Mouse (Mus musculus) embryonic facial prominence, embryonic 14.5 days (tissue): ENCODE results near the gene Lrch1. TPM values are rescaled to one million over a fixed set of nuclear protein-coding genes. Genes with fewer than 3 reads are reported as not detected.
A peak's percentile ranks its signal among the peaks of the same experiment; 100 is the strongest.

Experiments used
- ATAC-seq: fragments of 200-750 bp; cut with Nextera tagmentation; 2 replicates; pipeline ENCODE4 v1.8.0; 2017; ENCODE audit warnings: low read depth, moderate number of reproducible peaks, moderate TSS enrichment
- DNase-seq: peaks from one replicate; pipeline ENCODE4 v3.0.0-alpha.2; 2015; ENCODE audit warnings: low spot score
- H3K27ac ChIP-seq: fragments of 300-500 bp; sonication (generic); replicated peaks from 2 replicates; pipeline ENCODE4 v1.5.1; 2014; ENCODE audit warnings: low read depth, mild to moderate bottlenecking, low read length, moderate library complexity
- H3K27me3 ChIP-seq: fragments of 300-500 bp; sonication (generic); replicated peaks from 2 replicates; pipeline ENCODE4 v1.6.1; 2014; ENCODE audit warnings: low read length; ENCODE audit not compliant: control insufficient read depth, insufficient read depth
- H3K36me3 ChIP-seq: fragments of 300-500 bp; sonication (generic); 2 replicates; pipeline ENCODE4 v1.6.1; 2014; ENCODE audit warnings: low read length, mixed read lengths; ENCODE audit not compliant: control insufficient read depth, insufficient read depth
- H3K4me1 ChIP-seq: fragments of 300-500 bp; sonication (generic); 2 replicates; pipeline ENCODE4 v1.6.1; 2014; ENCODE audit warnings: antibody characterized with exemption, low read length; ENCODE audit not compliant: control insufficient read depth, insufficient read depth
- H3K4me2 ChIP-seq: fragments of 300-500 bp; sonication (generic); 2 replicates; pipeline ENCODE4 v1.6.1; 2014; ENCODE audit warnings: low read depth, mild to moderate bottlenecking, low read length, moderate library complexity, mixed read lengths
- H3K4me3 ChIP-seq: fragments of 300-500 bp; sonication (generic); 2 replicates; pipeline ENCODE4 v1.5.1; 2014; ENCODE audit warnings: low read depth, mild to moderate bottlenecking, low read length
- H3K9ac ChIP-seq: fragments of 300-500 bp; sonication (generic); 2 replicates; pipeline ENCODE4 v1.6.1; 2014; ENCODE audit warnings: low read depth, mild to moderate bottlenecking, low read length, moderate library complexity, mixed read lengths
- H3K9me3 ChIP-seq: fragments of 300-500 bp; sonication (generic); 2 replicates; pipeline ENCODE4 v1.6.1; 2016; ENCODE audit warnings: low read length; ENCODE audit not compliant: control insufficient read depth
- WGBS: fragments of 180-500 bp; shearing (Covaris S2); extraction: QIAGEN DNeasy Blood & Tissue Kit; methylation state at CpG from one replicate; pipeline ENCODE4 v1.1.7; 2014; 5-methylcytosine and 5-hydroxymethylcytosine counted together
- polyA plus RNA-seq: library from polyadenylated mRNA; unstranded; fragments of >200 nt; fragmentation: Nextera tagmentation; extraction: Ambion mirVana; gene quantifications from 2 replicates; pipeline ENCODE4 v1.2.1, GENCODE M21; 2014

Gene Lrch1
- polyA plus RNA-seq, 1 experiment from 2014 or later = 15.6 TPM

DNA sequence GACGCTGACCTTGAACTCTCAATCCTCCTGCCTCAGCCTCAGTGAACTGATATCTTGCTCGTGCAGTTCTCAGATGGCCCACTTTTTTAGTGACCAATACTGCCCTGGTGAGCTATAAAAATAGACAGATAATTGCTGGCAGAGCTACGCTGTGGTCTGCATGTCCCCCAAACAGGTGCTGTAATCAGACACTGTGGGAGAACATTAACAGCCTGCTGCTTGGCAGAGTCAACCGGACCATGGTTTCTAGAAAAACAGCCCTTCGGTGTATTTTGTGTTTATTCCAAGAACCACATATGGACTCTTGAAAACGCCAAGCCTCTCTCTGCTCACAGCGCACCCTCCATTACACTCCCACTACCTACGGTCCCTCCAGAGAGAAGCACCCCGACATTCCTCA lies 26.2 kb downstream of the Lrch1 start:
- no peak overlapping the region; the same call in 1 of the 2 replicates for H3K27ac ChIP-seq
- no peaks in the 10 kb centered on the region for H3K36me3 ChIP-seq
- 74% methylated on average over 9 of the region's 9 CpGs for WGBS
- H3K9ac ChIP-seq = no peak overlapping the region
- H3K4me3 ChIP-seq = no peak overlapping the region
- H3K9me3 ChIP-seq = 0 out of 2 replicates have a peak, but pooled peaks cover 4% of the 10 kb centered on the region
- peak; percentile 34; the same call in 1 of the 2 replicates for ATAC-seq
- no peak overlapping the region for H3K4me2 ChIP-seq
- H3K27me3 ChIP-seq = no peaks in the 10 kb centered on the region
- peaks cover 20% of the 10 kb centered on the region for H3K4me1 ChIP-seq
- peak; percentile 73 for DNase-seq

DNA sequence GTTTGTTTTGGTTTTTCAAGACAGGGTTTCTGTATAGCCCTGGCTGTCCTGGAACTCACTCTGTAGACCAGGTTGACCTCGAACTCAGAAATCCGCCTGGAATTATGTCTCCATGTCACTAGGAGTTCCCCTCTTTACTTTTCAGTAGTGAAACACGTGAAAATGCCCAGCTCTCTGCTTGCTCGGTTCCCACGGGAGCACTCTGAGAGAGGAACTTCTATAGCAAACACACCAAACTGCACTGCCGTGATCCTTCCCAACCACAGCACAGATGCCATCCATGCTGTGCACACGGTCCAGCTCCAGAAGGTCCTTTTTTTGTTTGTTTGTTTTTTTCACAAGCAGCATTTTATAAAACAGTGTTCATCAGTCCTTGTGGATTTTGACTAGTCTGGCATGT lies 28.5 kb downstream of the Lrch1 start:
- 76% methylated on average over 7 of the region's 7 CpGs for WGBS
- DNase-seq = no peak
- no peak for ATAC-seq

DNA sequence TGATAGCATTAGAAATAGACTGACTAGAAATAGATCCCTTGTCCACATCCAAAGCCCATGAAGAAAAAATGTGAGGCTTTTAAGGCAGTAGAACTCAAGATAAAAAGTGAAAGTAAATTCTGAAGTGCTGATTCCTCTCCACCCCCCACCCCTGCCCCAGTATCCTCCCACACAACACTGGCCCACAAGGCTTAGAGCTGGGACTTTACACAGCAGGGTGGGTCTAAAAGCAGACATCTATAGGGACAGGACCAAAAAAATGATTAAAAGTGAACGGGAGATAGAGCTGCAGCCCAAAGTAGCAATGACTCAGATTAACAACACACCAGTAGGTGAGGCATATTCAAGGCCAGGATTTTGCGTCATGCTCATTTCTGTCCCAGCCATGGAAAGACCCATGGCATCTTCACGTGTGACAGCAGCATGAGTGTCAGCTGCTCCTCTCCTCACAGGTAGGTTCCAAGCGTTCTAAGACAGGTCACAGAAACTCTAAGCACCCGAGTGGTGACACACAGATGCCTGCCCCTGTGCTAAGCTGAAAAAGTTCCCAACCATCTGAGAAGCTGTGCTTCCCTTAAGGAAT lies 29.1 kb downstream of the Lrch1 start:
- Histone ChIP-seq H3K9ac (no peak overlapping the region), H3K36me3 (no peaks in the 10 kb centered on the region), H3K9me3 (no peaks in the 10 kb centered on the region), H3K27me3 (no peaks in the 10 kb centered on the region), H3K4me2 (no peak overlapping the region), H3K4me1 (peaks cover 37% of the 10 kb centered on the region), H3K27ac (no peak overlapping the region), H3K4me3 (no peak overlapping the region)
- no peak for ATAC-seq
- no peak for DNase-seq
- WGBS = 88% methylated on average over 5 of the region's 5 CpGs

More for the DNA sequence above, 28.5 kb downstream of the Lrch1 start:
- no peak overlapping the region for H3K4me2 ChIP-seq
- H3K4me3 ChIP-seq = no peak overlapping the region
- peaks cover 32% of the 10 kb centered on the region for H3K4me1 ChIP-seq
- no peaks in the 10 kb centered on the region for H3K36me3 ChIP-seq
- no peak overlapping the region for H3K27ac ChIP-seq
- no peaks in the 10 kb centered on the region for H3K9me3 ChIP-seq
- no peak overlapping the region for H3K9ac ChIP-seq
- no peaks in the 10 kb centered on the region for H3K27me3 ChIP-seq

DNA sequence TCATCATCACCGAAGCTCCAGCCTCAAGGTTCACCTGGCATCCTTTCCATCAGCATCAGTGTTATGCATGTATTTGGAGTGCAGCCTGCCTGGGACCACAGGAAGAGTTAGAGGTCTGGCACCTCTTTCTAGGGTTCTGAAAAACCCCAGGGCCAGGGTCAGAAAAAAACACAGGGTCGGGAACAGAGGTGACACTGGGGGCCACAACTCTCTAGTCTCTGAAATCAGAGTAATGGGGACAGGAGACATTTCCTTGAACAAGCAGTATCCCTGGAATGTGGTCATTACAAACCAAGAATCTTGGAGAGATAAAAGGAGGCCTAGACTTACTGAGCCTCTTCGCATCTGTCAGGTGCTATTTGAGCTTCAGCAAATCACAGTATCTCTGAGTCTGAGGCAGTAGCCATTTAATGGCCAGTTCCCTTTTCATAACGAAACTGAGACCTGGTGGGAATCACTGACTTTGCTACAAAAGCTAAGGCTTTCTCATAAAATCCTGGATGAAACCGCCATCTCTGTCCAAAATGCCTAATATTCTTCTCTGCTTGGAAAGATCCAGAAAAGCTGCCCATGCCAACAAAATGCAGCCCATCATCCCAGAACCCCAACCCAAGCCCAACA lies 30.1 kb downstream of the Lrch1 start:
- DNase-seq (no peak), ATAC-seq (no peak)
- Histone ChIP-seq H3K27me3 (no peaks in the 10 kb centered on the region), H3K36me3 (no peaks in the 10 kb centered on the region), H3K27ac (no peak overlapping the region), H3K4me2 (no peak overlapping the region), H3K9ac (no peak overlapping the region), H3K4me3 (no peak overlapping the region), H3K9me3 (no peaks in the 10 kb centered on the region), H3K4me1 (peaks cover 45% of the 10 kb centered on the region)
- 78% methylated on average over 5 of the region's 5 CpGs for WGBS

DNA sequence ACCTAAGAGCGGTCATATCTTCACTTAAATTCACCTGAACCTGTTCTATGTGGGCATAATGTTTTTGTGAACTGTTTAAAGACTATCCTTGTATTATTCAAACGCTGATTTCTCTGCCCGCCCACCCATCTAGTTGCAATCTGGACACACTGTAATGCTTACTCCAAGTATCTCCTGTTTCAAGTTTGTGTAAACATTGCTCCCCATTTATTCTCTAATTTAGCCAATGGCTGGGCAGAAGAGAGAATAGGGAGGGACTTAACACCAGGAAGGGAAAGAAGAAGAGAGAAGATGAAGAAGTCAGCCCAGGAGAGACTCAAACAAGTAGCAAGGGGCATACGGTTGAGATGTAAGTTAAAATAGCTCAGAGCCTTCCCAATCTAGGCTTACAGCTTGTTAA lies 31.0 kb downstream of the Lrch1 start:
- DNase-seq (no peak), ATAC-seq (no peak)
- 80% methylated on average over 4 of the region's 4 CpGs for whole genome bisulfite sequencing
- Histone ChIP-seq H3K36me3 (no peaks in the 10 kb centered on the region), H3K4me2 (no peak overlapping the region), H3K4me1 (peaks cover 44% of the 10 kb centered on the region), H3K27ac (no peak overlapping the region), H3K27me3 (no peaks in the 10 kb centered on the region), H3K9me3 (no peaks in the 10 kb centered on the region), H3K9ac (no peak overlapping the region), H3K4me3 (no peak overlapping the region)

DNA sequence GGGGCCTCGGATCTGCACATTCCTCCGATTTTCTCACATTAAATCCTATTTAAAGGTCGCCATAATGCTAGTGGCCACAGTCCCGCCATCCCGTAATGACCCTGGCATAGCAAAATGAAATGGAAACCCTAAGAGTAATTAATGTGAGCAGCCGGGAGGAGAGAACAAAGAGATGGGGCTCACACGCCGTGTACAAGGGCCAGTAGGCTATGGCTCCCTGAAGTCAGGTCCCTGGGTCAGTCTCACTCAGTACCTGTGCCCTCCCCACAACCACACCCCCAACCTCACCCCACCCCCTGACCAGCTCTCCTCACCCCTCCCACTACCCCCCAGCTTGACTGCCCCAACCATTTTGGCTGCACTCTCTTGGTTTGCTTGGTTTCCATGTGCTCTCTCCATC lies 31.6 kb downstream of the Lrch1 start:
- WGBS = 59% methylated on average over 8 of the region's 8 CpGs
- no peaks in the 10 kb centered on the region for H3K9me3 ChIP-seq
- no peak for ATAC-seq
- no peak for DNase-seq
- no peaks in the 10 kb centered on the region for H3K36me3 ChIP-seq
- H3K27ac ChIP-seq = no peak overlapping the region
- peaks cover 41% of the 10 kb centered on the region for H3K4me1 ChIP-seq
- no peak overlapping the region for H3K9ac ChIP-seq
- H3K27me3 ChIP-seq = no peaks in the 10 kb centered on the region
- no peak overlapping the region for H3K4me2 ChIP-seq
- no peak overlapping the region for H3K4me3 ChIP-seq

DNA sequence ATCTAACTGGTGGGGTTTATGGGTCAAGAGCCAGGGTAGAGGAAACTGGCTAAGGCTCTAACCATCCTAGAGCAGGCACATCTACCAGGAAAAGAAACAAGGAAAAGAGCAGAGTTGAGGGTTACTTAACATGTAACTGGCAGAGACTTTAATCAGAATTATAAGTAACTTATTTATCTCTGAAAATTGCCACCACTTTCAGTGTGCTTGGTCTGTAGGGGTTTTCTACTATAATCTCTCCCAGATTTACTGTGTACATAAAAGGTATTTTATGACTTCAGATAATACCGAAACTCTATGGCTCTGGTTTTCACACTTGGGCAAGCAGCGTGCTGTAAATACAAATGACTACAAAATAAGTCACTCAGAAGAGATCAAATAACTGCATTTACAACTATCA lies 32.0 kb downstream of the Lrch1 start:
- no peaks in the 10 kb centered on the region for H3K27me3 ChIP-seq
- WGBS = 66% methylated on average over 2 of the region's 2 CpGs

DNA sequence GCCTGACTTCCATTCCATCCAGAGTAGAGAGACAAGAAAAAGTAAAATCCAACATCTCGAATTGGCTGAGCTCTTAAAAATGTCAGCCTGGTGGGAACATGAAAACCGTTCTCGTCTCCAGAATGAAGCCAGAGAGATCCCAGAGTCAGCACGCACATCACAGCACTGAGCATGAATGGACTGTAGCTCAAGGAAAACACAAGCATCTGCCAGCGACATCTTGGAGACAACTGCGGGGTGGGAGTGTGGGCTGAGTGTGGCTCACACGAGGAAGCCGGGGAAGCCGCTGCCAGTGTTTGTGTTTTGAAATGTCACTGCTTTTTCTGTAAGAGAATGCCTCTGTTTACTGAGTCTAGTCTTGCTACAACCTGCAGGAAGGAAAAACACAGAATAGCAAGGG lies 32.7 kb downstream of the Lrch1 start:
- no peaks in the 10 kb centered on the region for H3K27me3 ChIP-seq
- DNase-seq (peak; percentile 38), ATAC-seq (peak; percentile 28; the same call in 1 of the 2 replicates)
- 0 out of 2 replicates have a peak overlapping the region, but pooled peaks have one; percentile 25 for H3K27ac ChIP-seq
- WGBS = 58% methylated on average over 9 of the region's 9 CpGs
- no peak overlapping the region for H3K9ac ChIP-seq
- H3K36me3 ChIP-seq = no peaks in the 10 kb centered on the region
- peaks cover 46% of the 10 kb centered on the region for H3K4me1 ChIP-seq
- no peak overlapping the region for H3K4me3 ChIP-seq
- H3K4me2 ChIP-seq = no peak overlapping the region
- H3K9me3 ChIP-seq = no peaks in the 10 kb centered on the region

More for the DNA sequence above, 32.0 kb downstream of the Lrch1 start:
- Histone ChIP-seq H3K36me3 (no peaks in the 10 kb centered on the region), H3K4me3 (no peak overlapping the region), H3K4me1 (peaks cover 41% of the 10 kb centered on the region), H3K27ac (no peak overlapping the region), H3K9me3 (no peaks in the 10 kb centered on the region), H3K9ac (no peak overlapping the region), H3K4me2 (no peak overlapping the region)
- ATAC-seq (no peak), DNase-seq (no peak)
